Mouse (Mus musculus) cerebral cortex, adult 2 months (tissue): Measurements from ENCODE around the gene Cbfa2t3.

Experiments
- WGBS: fragments of 180-500 bp; shearing (Covaris S2); methylation state at CpG from one replicate; pipeline ENCODE4 v1.1.7; 2018; 5-methylcytosine and 5-hydroxymethylcytosine counted together

Cbfa2t3 gene

DNA sequence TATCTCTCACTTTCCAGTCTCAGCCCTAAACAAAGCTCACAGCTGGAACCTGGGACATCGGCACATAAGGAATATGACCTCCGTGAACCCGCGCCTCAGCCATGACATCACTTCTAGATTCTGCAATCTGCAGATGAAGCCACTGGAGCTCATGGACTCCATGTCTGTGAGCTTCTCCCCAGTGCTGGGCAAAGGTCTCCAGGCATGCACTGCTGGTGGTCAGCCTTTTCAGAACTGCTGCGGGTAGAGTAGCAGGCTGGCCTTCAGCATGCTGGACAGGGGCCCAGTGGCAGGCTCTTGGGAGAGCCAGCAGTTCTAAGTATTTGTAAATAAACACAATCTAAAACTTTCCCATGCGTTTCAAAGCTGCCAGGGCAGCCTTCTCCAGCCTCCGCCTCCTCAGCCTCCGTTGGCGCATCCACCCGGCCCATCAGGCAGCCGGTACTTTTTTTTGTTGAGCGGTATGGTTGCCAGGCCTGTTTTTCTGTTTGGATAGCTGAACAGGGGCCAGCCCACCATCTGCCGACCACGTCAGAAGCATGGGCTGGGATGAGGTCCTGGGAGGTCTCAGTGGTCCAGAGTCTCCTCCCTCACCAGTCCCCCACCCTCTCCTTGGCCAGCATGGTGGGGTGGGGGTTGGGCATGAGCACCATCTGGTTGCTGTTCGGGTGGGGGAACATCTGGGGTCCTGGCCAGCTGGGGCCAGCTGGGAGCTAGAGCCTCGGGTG is 59.2 kb downstream of the Cbfa2t3 start:
- WGBS: 37% methylated on average over 16 of the region's 16 CpGs

DNA sequence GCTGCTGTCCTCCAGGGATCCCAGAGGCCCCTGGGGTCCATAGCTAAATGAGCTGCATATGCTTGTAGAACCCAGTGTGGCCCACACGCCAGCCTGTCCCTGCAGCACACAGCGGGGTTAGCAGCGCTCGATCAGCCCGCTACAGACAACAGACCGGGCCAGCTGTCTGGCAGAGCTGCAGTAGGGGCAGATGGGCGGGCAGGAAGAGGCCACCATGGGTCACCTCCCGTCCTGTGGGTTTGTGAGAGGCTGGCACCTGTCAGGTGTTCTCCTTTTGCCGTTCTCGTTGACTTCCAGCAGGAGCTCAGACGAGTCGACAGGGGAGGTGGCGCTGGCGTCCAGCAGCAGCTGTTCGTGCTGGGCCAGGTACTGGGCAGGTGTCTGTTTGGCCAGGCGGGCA is 60.3 kb downstream of the Cbfa2t3 start:
- WGBS: 82% methylated on average over 16 of the region's 16 CpGs

- WGBS: 73% methylated on average over 9 of the region's 9 CpGs
Observed at GRCm38 (mm10) chr8:122637230-122637629, 61.7 kb downstream of the Cbfa2t3 start.

- 30% methylated on average over 9 of the region's 9 CpGs for WGBS
Observed at GRCm38 (mm10) chr8:122636803-122637175, 62.1 kb downstream of the Cbfa2t3 start.

GRCm38 (mm10) chr8:122635878-122636802 is 62.8 kb downstream of the Cbfa2t3 start:
- WGBS: 74% methylated on average over 14 of the region's 14 CpGs

DNA sequence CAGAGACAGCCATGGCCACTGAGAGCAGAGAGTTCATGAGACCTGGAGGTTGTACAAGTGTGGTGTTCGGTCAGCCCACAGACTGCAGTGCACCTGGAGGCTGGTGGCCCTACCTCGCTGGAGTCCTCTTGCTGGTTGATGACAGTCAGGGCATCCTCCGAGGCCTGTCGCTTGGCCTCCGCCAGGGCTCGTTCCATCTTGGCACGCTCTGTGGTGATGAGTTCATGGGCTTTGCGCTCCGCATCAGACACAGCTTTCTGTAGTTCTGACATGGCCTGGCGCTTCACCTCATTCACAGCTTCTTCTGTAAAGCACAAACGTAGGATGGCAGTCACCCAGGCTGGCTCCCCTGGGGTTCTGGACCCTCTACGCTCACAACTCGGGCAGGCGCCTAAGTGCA is 65.7 kb downstream of the Cbfa2t3 start:
- 93% methylated on average over 14 of the region's 14 CpGs for WGBS

- WGBS: 80% methylated on average over 3 of the region's 3 CpGs
Observed at GRCm38 (mm10) chr8:122632134-122632533, 66.8 kb downstream of the Cbfa2t3 start.

- WGBS: 63% methylated on average over 22 of the region's 22 CpGs
Observed at GRCm38 (mm10) chr8:122630696-122631095, 68.2 kb downstream of the Cbfa2t3 start.

DNA sequence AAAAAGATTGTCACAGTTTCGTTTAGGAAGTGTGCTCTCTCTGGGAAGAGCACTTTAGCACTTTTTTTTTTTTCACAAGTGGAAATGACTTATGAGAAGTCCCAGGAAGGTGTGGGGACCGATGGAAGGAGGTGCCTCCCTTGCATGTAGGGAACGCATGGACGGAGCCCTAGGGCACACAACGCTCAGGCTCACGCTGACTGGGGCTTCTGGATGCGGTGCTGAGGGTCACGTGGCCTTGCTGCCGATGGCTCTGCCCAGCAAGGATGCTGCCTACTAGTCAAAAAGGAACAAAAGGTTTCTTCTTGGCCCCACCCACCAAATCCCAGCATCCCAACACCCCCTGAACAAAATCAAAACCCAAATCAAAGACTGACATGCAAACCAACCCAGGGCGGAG is 69.5 kb downstream of the Cbfa2t3 start:
- 51% methylated on average over 10 of the region's 10 CpGs for WGBS

DNA sequence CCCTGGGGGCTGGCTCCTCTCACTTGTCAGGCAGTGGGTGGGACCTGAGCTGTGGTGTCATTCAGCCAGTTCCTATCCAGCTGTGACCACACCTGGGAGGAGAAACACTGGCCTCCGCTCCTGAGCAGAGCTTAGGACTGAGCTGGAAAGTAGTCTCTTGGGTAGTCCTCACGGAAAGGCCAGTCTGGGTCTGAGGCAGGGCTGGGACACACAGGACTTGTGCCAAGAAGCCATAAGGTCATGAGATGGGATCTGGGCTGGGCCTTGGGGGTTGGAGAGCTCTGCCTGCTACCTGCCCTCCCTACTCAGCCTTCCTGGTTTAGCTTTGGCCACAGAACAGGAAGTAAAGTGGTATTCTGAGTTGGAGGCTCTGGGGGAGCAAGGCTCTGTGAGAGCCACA is 72.0 kb downstream of the Cbfa2t3 start:
- WGBS: 88% methylated on average over 2 of the region's 2 CpGs

- 72% methylated on average over 9 of the region's 9 CpGs for WGBS
Observed at GRCm38 (mm10) chr8:122625811-122626210, 73.1 kb downstream of the Cbfa2t3 start.

GRCm38 (mm10) chr8:122624653-122625052 is 74.3 kb downstream of the Cbfa2t3 start:
- 81% methylated on average over 5 of the region's 5 CpGs for WGBS

DNA sequence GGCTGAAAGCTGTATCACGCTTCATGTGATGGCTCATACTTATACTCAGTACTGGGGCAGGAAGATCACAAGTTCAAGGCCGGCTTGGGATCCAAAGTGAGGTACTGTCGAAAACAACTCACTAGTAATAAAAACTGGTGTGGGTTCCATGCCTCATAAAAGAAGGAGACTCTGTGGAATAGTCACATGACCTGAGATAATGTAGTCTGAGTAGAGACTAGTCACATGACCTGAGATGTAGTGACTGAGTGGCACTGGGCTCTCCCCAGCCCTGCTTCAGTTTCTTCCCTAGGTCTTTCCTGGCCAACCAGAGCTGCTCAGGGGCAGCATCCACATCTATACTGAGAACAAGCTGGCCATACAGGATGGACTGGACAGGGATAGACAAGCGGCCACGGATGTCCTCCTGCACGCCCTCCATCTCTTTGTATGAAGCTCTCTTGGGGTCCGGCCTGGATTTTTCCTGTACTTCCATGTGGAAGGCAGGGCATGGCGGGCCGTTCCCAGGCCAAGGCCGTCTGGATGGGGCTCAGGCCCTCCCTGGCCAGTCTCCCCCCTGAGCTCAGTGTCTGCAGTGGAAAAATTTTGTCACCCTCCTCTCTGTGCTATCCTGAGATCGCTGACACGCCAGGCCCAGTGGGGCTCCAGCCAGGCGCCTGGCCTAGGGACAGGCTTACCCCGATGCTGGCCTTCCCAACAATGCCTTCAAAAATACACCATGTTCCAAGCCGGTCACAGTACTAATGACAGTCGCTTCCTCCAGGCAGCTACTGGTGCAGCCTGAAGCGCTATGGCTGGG is 74.9 kb downstream of the Cbfa2t3 start:
- 91% methylated on average over 17 of the region's 17 CpGs for WGBS

GRCm38 (mm10) chr8:122622727-122623126 is 76.2 kb downstream of the Cbfa2t3 start, which contains the start of gene Pabpn1l:
Pabpn1l (minus strand) TSS chr8:122622739.
- whole genome bisulfite sequencing: 89% methylated on average over 6 of the region's 6 CpGs

DNA sequence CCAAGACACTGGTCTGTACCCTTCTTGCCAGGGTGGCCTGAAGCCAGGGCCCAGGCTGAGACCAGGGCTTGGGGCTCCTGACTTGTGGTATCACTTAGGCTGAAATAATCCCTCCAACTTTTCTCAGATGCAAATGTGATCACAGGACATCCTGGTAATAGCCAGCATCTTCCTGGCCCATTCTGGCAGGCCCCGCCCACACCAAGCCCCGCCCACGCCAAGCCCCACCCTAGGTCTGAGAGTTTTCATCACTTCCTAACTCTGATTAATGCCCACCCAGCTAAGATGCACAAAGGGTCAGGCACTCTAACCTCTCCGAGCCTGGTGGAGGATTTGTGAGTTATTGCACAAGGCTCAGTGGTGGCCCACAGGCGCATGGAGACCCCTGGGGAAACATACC is 78.5 kb downstream of the Cbfa2t3 start:
- WGBS: 46% methylated on average over 5 of the region's 5 CpGs

GRCm38 (mm10) chr8:122618660-122619378 is 80.1 kb downstream of the Cbfa2t3 start:
- 84% methylated on average over 6 of the region's 6 CpGs for WGBS

DNA sequence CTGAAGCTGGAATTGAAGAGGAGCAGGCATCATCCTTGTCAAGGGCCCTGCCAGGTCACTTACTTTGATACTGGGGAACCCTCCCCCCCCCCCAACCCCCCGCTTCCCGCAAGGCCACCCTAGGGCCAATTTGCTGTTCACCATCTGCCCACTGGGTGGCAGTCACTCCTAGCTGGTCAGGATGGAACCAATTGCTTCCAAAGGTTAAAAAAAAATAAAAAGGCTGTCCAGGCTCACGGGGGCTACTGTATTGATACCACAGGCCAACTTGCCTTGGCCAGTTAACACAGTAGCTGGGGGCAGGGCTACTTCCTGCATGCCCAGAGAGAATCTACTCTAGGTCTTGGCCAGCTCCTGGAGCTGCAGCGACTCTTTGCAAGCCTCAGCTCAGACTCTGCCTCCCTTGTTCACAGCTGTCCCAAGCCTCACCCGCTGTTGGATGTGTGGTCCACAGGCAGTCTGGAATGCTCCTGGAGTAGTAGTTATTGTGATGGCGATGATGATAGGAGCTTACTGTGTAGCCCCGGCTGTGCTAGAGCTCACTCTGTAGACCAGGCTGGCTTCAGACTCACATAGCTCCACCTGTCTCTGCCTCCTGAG is 80.9 kb downstream of the Cbfa2t3 start:
- WGBS: 33% methylated on average over 5 of the region's 7 CpGs

GRCm38 (mm10) chr8:122616181-122616905 is 82.6 kb downstream of the Cbfa2t3 start:
- 71% methylated on average over 9 of the region's 9 CpGs for WGBS

DNA sequence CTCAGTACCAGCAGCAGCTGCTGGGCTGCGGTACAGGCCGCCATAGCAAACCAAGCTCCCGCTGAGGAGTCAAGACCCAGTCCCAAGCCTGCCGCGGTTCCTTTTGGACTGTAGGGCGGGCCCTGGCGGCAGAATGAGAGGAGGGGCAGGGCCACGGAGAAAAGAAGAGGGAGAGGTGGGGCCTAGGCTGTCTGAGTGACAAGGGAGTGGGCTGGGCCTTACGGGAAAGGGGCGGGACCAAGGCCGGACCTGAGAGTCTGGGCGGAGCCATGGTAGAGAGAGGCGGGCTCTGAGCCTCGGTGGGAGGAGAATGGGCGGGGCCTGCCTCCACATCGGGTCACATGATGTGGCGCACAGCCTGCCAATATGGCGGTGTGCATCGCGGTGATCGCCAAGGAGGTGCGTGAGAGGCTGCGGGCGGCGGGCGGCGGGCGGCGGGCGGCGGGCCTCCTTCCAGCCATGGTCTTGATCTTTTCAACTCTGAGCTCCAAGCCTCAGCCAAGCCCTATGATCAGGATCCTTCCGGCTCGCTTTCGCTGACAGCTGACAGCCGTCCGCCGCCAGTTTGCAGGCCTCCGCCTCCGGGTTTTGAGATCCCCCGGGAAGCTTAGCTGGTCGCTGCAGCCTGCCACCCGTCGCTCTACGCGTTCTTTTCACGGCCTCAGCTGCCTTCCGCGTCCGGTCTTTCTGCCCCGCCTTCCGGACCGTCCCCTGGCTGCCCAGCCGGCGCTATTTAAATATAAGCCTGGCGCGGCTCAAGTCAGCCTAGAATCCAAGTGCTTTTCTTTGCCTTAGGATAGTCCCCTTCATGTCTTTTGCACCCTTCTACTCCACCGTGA is 87.4 kb downstream of the Cbfa2t3 start, which contains the start of the genes Galns and Trappc2l:
Gene Galns (minus strand): TSS at position 169 of the 839 bp plus-strand sequence.
Gene Trappc2l (plus strand): TSS at position 346 of the 839 bp plus-strand sequence.
- WGBS: under 1% methylated on average over 50 of the region's 57 CpGs
